Mouse (Mus musculus) liver, embryonic 14.5 days (tissue): ENCODE results near the gene 4933434E20Rik. TPM values are rescaled to one million over a fixed set of nuclear protein-coding genes. Genes with fewer than 3 reads are reported as not detected.
A peak's percentile ranks its signal among the peaks of the same experiment; 100 is the strongest.

ENCODE experiments used
- ATAC-seq: fragments of 200-750 bp; cut with Nextera tagmentation; 2 replicates; pipeline ENCODE4 v1.8.0; 2017; ENCODE audit warnings: moderate number of reproducible peaks, mild to moderate bottlenecking, moderate library complexity; ENCODE audit not compliant: insufficient read depth
- DNase-seq, 3 experiments: peaks; one replicate each; pipeline ENCODE4 v3.0.0-alpha.2; 2012 to 2013; ENCODE audit warnings: low read depth in 3 of 3, low spot score in 3 of 3
- H3K27ac ChIP-seq: fragments of 300-500 bp; sonication (generic); 2 replicates; pipeline ENCODE4 v1.5.1; 2014; ENCODE audit warnings: moderate library complexity, mild to moderate bottlenecking, control low read depth, inconsistent platforms
- H3K27me3 ChIP-seq: fragments of 300-500 bp; sonication (generic); 2 replicates; pipeline ENCODE4 v1.6.1; 2014; ENCODE audit warnings: mild to moderate bottlenecking, low read length, moderate library complexity; ENCODE audit not compliant: control insufficient read depth, insufficient read depth
- H3K36me3 ChIP-seq: fragments of 300-500 bp; sonication (generic); replicated peaks from 2 replicates; pipeline ENCODE4 v1.6.1; 2014; ENCODE audit warnings: low read depth; ENCODE audit not compliant: control insufficient read depth, insufficient read depth
- H3K4me1 ChIP-seq, 2 experiments: fragments of 200-500 bp in 1 of 2; fragments of 300-500 bp in 1 of 2; sonication (generic) in 1 of 2; replicated peaks; 2 replicates each; pipeline ENCODE4 v1.6.1; 2012 to 2014; ENCODE audit warnings: antibody characterized with exemption in 1 of 2, inconsistent platforms in 1 of 2, low read length in 1 of 2; ENCODE audit not compliant: control insufficient read depth in 2 of 2, insufficient read depth in 2 of 2
- H3K4me2 ChIP-seq: fragments of 300-500 bp; sonication (generic); 2 replicates; pipeline ENCODE4 v1.6.1; 2014; ENCODE audit warnings: low read depth, mild to moderate bottlenecking, control low read depth, moderate library complexity
- H3K4me3 ChIP-seq, 2 experiments: fragments of 200-500 bp in 1 of 2; fragments of 300-500 bp in 1 of 2; sonication (generic) in 1 of 2; 2 replicates each; pipeline ENCODE4 v1.5.1; 2012 to 2014; ENCODE audit warnings: low read depth in 2 of 2, low read length in 2 of 2, mild to moderate bottlenecking in 2 of 2, control low read depth in 1 of 2, inconsistent platforms in 1 of 2, moderate library complexity in 1 of 2; ENCODE audit not compliant: insufficient read depth in 1 of 2
- H3K9ac ChIP-seq: fragments of 300-500 bp; sonication (generic); replicated peaks from 2 replicates; pipeline ENCODE4 v1.6.1; 2014; ENCODE audit warnings: mild to moderate bottlenecking, control low read depth, moderate library complexity
- H3K9me3 ChIP-seq: fragments of 300-500 bp; sonication (generic); 2 replicates; pipeline ENCODE4 v1.6.1; 2016; ENCODE audit warnings: low read length, mixed read lengths; ENCODE audit not compliant: control insufficient read depth
- CTCF ChIP-seq: IDR thresholded peaks from 2 replicates; pipeline ENCODE4 v1.5.1; 2016; ENCODE audit warnings: antibody characterized with exemption, low read depth, control low read depth
- EP300 ChIP-seq: IDR thresholded peaks from 2 replicates; pipeline ENCODE4 v1.6.1; 2016; ENCODE audit warnings: antibody characterized with exemption, low read depth
- WGBS: fragments of 180-500 bp; shearing (Covaris S2); extraction: QIAGEN DNeasy Blood & Tissue Kit; methylation state at CpG from one replicate; pipeline ENCODE4 v1.1.7; 2014; ENCODE audit not compliant: insufficient replicate concordance; 5-methylcytosine and 5-hydroxymethylcytosine counted together
- polyA plus RNA-seq, 2 experiments: library from polyadenylated mRNA; depleted of rRNA in 1 of 2; stranded (reverse) in 1 of 2; unstranded in 1 of 2; fragments of >200 nt; fragmentation: Nextera tagmentation in 1 of 2; extraction: Ambion mirVana in 1 of 2; gene quantifications; 2 replicates each; pipeline versions ENCODE4 v1.2.1 to v1.2.3; 2012 to 2014

4933434E20Rik gene
- polyA plus RNA-seq, 2 experiments: 19.1 to 83.8 TPM

GRCm38 (mm10) chr3:90064383-90064782, 12.9 kb downstream of the 4933434E20Rik start:
- Histone ChIP-seq H3K9ac (no peak overlapping the region), H3K4me1 (no peaks in the 10 kb centered on the region), H3K4me2 (no peak overlapping the region), H3K9me3 (no peaks in the 10 kb centered on the region), H3K27ac (no peak overlapping the region), H3K36me3 (peaks cover 14% of the 10 kb centered on the region), H3K27me3 (no peaks in the 10 kb centered on the region), H3K4me3 (no peak overlapping the region)
- TF ChIP-seq CTCF (no peak), EP300 (no peak)
- no peak for ATAC-seq
- 60% methylated on average over 3 of the region's 3 CpGs for WGBS
- DNase-seq: no peak

GRCm38 (mm10) chr3:90065553-90065952, 14.1 kb downstream of the 4933434E20Rik start:
- Histone ChIP-seq H3K9ac (no peak overlapping the region), H3K27me3 (no peaks in the 10 kb centered on the region), H3K27ac (no peak overlapping the region), H3K4me3 (no peak overlapping the region), H3K36me3 (peaks cover 10% of the 10 kb centered on the region), H3K9me3 (no peaks in the 10 kb centered on the region), H3K4me1 (no peaks in the 10 kb centered on the region), H3K4me2 (no peak overlapping the region)
- DNase-seq (no peak), ATAC-seq (no peak)
- TF ChIP-seq CTCF: peak; percentile 87
- TF ChIP-seq EP300: no peak
- WGBS: 42% methylated on average over 3 of the region's 3 CpGs

GRCm38 (mm10) chr3:90067851-90068250, 16.4 kb downstream of the 4933434E20Rik start:
- no peaks in the 10 kb centered on the region for H3K27me3 ChIP-seq
- no peak for TF ChIP-seq EP300
- TF ChIP-seq CTCF: no peak
- no peak overlapping the region for H3K4me3 ChIP-seq
- H3K4me2 ChIP-seq: no peak overlapping the region
- H3K9me3 ChIP-seq: no peaks in the 10 kb centered on the region
- WGBS: 78% methylated on average over 4 of the region's 4 CpGs
- H3K9ac ChIP-seq: no peak overlapping the region
- H3K36me3 ChIP-seq: no peaks in the 10 kb centered on the region
- H3K4me1 ChIP-seq: no peaks in the 10 kb centered on the region
- DNase-seq (no peak), ATAC-seq (no peak)
- no peak overlapping the region for H3K27ac ChIP-seq

- H3K9ac ChIP-seq: no peak overlapping the region
- WGBS: 47% methylated on average over 7 of the region's 7 CpGs
- no peak for ATAC-seq
- no peaks in the 10 kb centered on the region for H3K9me3 ChIP-seq
- H3K36me3 ChIP-seq: no peaks in the 10 kb centered on the region
- H3K4me3 ChIP-seq: no peak overlapping the region
- no peak for TF ChIP-seq CTCF
- no peak for TF ChIP-seq EP300
- no peak overlapping the region for H3K27ac ChIP-seq
- no peak for DNase-seq
- H3K27me3 ChIP-seq: no peaks in the 10 kb centered on the region
- H3K4me1 ChIP-seq: no peaks in the 10 kb centered on the region
- H3K4me2 ChIP-seq: no peak overlapping the region
Measured at GRCm38 (mm10) chr3:90069688-90070087, 18.3 kb downstream of the 4933434E20Rik start.

- TF ChIP-seq CTCF (no peak), EP300 (no peak)
- no peaks in the 10 kb centered on the region for H3K36me3 ChIP-seq
- ATAC-seq (no peak), DNase-seq (no peak)
- WGBS: 39% methylated on average over 4 of the region's 4 CpGs
- H3K4me1 ChIP-seq: no peaks in the 10 kb centered on the region
- no peak within 1 kb of the TSS for H3K4me3 ChIP-seq
- no peak within 1 kb of the TSS for H3K4me2 ChIP-seq
- H3K9me3 ChIP-seq: no peaks in the 10 kb centered on the region
- H3K9ac ChIP-seq: no peak within 1 kb of the TSS
- no peak within 1 kb of the TSS for H3K27ac ChIP-seq
- H3K27me3 ChIP-seq: no peaks in the 10 kb centered on the region
Measured at GRCm38 (mm10) chr3:90072294-90072693, 20.9 kb downstream of the 4933434E20Rik start, which contains the start of gene Tpm3. Gene Tpm3 (plus strand): TSS chr3:90072649.
